Mouse (Mus musculus) left cerebral cortex, adult 2 months (tissue): ENCODE results near the gene Stambpl1. TPM values are rescaled to one million over a fixed set of nuclear protein-coding genes. Genes with fewer than 3 reads are reported as not detected.

Source experiments
- DNase-seq, 2 experiments: peaks; one replicate each; pipeline ENCODE4 v3.0.0; 2021 to 2022; ENCODE audit warnings: low spot score in 2 of 2, mixed read lengths in 1 of 2; ENCODE audit errors: extremely low spot score in 1 of 2
- H3K27ac ChIP-seq: fragments of 200-600 bp; 2 replicates; pipeline ENCODE4 v1.8.1; 2022
- H3K4me3 ChIP-seq: fragments of 200-600 bp; 2 replicates; pipeline ENCODE4 v1.8.1; 2022
- CTCF ChIP-seq: fragments of 200-600 bp; IDR thresholded peaks from 2 replicates; pipeline ENCODE4 v1.8.1; 2022; ENCODE audit warnings: antibody characterized with exemption, mild to moderate bottlenecking, moderate library complexity
- intact Hi-C: fragments of 180-260 bp; cut with DNase I; formaldehyde crosslinking; loops from one replicate; pipeline ENCODE4 v1.15.1; 2025
- long read RNA-seq, 2 experiments: library from polyadenylated mRNA; stranded (forward); transcript quantifications; one replicate each; pipeline ENCODE4 v2.0.0; 2021; ENCODE audit warnings: borderline mapping rate in 2 of 2
- total RNA-seq, 2 experiments: library from RNA; stranded (reverse); gene quantifications; 2 replicates each; pipeline ENCODE4 v1.2.3; 2021

Gene Stambpl1
- 10 to 100 TPM; 18.5 to 21.6 TPM for total RNA-seq
- long read RNA-seq, experiment 1, transcript Stambpl1-201 (11 exons, 2,024 nt), result major isoform, 8 of 15 reads
- long read RNA-seq, experiment 1, partial matches to known transcripts, result 0 of 15 reads
- long read RNA-seq, experiment 1, other reads (novel, unspliced or antisense), result 7 of 15 reads
- long read RNA-seq, experiment 2, transcript Stambpl1-201 (11 exons, 2,024 nt), result major isoform, 9 of 17 reads
- long read RNA-seq, experiment 2, partial matches to known transcripts, result 1 of 17 reads
- long read RNA-seq, experiment 2, other reads (novel, unspliced or antisense), result 7 of 17 reads

DNA sequence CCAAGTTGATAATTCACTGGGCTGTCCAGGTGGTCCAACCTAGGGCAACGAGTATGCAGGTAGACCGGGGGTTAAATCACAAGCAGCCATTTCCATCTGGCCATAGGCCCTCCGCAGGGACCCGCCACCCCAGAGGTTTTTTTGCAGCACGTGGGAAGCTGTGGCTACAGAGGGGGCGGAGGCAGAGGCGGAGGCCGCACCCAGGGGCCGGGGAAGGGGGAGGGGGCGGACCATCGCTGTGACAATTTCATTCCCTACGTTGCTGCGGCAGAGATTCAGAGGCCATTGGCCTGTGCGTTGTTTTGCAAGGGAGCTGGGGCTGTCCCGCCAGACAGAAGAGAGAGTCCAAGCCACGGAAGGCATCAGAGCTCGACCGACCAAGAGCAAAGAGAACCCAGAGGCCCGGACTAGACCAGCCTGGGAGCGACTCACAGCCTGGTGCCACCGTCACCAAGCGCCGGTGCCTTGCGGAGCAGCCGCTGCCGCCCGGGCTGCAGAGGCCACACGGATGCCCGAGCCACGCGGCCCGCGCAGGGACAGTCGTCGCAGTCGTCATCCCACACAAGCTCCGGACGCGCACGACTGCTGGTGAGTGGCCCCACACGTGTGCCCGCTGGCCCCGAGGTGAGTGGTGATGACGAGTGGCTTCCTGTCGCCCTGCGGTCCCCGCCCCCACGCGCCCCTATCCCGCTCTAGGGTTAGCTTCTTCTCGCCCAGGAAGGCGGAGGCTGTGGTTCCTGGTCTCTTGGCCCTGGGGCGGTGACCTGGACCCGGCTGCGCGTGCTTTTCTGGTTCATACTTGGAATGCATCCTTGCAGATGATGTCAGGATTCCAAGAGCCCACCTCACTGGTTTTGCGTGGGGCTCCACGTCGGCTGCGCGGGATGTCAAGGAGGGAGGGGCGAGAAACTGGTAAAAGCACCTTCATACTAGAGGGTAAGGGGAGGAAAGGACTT lies at the start of gene Stambpl1:
TSS of gene Stambpl1 (plus strand) at position 222 of the 956 bp plus-strand sequence.
- peak; percentile 68 to 71 for DNase-seq
- TF ChIP-seq CTCF, result no peak
- intact Hi-C loops, result loop anchor here (2.0 kb wide), 1 partner anchor 39 kb away; no protein-coding TSS in a partner anchor
- H3K27ac ChIP-seq, result peak within 1 kb of the TSS; percentile 91
- H3K4me3 ChIP-seq, result peak within 1 kb of the TSS; percentile 82

GRCm38 (mm10) chr19:34148421-34148820 lies 43.6 kb upstream of the Stambpl1 start:
- no peak for TF ChIP-seq CTCF
- DNase-seq, result no peak
- H3K27ac ChIP-seq, result no peak overlapping the region
- H3K4me3 ChIP-seq, result no peak overlapping the region
- intact Hi-C loops, result no loop called here

GRCm38 (mm10) chr19:34151909-34152308 lies 40.1 kb upstream of the Stambpl1 start:
- Histone ChIP-seq H3K27ac (no peak overlapping the region), H3K4me3 (no peak overlapping the region)
- DNase-seq, result no peak
- TF ChIP-seq CTCF, result peak; percentile 77
- intact Hi-C loops, result loop anchor here (10.0 kb wide), 1 partner anchor 93 kb away; no protein-coding TSS in a partner anchor

- Histone ChIP-seq H3K4me3 (no peak overlapping the region), H3K27ac (no peak overlapping the region)
- intact Hi-C loops, result loop anchor here (10.0 kb wide), 1 partner anchor 91 kb away; no protein-coding TSS in a partner anchor
- TF ChIP-seq CTCF, result no peak
- DNase-seq, result no peak
Observed at GRCm38 (mm10) chr19:34153263-34154144, 38.5 kb upstream of the Stambpl1 start.

GRCm38 (mm10) chr19:34162693-34163092 lies 29.3 kb upstream of the Stambpl1 start:
- H3K4me3 ChIP-seq, result no peak overlapping the region
- H3K27ac ChIP-seq, result no peak overlapping the region
- DNase-seq, result no peak
- no peak for TF ChIP-seq CTCF
- intact Hi-C loops, result no loop called here

DNA sequence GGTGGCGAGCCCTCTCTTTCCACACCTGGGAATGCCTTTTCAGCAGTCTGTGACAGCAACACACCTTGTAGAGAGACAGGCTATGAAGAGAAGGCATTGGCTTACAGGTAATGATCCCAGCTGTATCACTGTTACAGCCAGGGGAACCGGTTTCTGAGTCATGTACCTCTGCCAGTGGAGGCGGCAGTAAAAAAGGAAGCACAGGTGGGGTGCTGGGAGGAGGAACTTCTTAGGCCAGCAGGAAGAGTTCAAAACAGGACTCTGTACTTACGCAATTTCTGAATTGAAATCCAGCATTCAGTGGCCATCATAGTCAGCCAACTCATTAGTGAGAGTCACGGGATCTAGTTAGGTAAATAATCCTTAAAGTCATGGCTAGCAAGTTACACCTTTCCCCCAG lies 26.1 kb upstream of the Stambpl1 start, which contains the start of gene Ankrd22:
TSS of gene Ankrd22 (minus strand) at position 163 of the 400 bp plus-strand sequence.
- intact Hi-C loops, result no loop called here
- no peak within 1 kb of the TSS for H3K27ac ChIP-seq
- no peak for DNase-seq
- no peak for TF ChIP-seq CTCF
- no peak within 1 kb of the TSS for H3K4me3 ChIP-seq

DNA sequence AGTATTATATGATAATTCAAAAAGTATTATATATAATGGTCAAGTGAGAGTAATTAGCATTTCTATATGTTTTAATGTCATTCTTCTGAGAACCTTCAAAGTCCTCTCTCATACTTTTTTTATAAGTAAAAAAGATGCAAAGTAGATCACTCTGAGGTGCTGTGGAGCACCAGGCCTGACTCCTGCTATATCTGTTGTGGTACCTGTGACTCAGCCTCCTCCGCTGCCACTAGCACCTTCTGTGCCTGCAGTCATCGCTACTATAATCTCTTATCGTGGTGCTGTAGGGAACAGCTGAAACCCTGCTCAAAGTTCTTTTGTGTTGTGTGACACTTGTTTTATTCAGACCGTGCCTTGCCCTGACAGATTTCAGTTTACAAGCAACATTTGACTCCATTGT lies 25.6 kb upstream of the Stambpl1 start:
- H3K27ac ChIP-seq, result no peak overlapping the region
- intact Hi-C loops, result no loop called here
- DNase-seq, result no peak
- no peak for TF ChIP-seq CTCF
- H3K4me3 ChIP-seq, result no peak overlapping the region

GRCm38 (mm10) chr19:34167896-34168661 lies 23.9 kb upstream of the Stambpl1 start:
- no peak for DNase-seq
- no peak for TF ChIP-seq CTCF
- intact Hi-C loops, result no loop called here
- H3K27ac ChIP-seq, result no peak overlapping the region
- no peak overlapping the region for H3K4me3 ChIP-seq

- Histone ChIP-seq H3K27ac (no peak overlapping the region), H3K4me3 (no peak overlapping the region)
- DNase-seq, result no peak
- intact Hi-C loops, result no loop called here
- TF ChIP-seq CTCF, result no peak
Observed at GRCm38 (mm10) chr19:34169121-34169520, 22.9 kb upstream of the Stambpl1 start.

DNA sequence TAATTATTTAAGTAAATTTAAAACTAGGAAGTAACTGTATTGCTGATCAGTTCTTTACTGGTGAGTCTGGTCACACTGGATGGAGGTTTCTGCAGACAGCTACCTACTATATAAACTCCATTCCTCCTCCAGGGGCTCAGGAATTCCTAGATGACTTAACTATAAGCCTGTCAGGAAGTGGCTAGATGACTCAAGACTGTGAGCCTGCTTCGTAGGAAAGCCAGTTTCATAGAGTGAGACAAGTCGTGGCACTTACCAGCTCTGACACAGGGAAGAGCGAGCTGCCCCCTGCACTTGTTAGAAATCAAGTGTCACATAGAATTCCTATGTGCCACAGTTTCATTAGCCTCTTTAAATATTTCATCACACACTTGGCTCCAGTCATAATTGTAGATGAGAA lies 20.9 kb upstream of the Stambpl1 start:
- intact Hi-C loops, result no loop called here
- no peak for TF ChIP-seq CTCF
- DNase-seq, result no peak
- H3K4me3 ChIP-seq, result no peak overlapping the region
- no peak overlapping the region for H3K27ac ChIP-seq
